Mouse (Mus musculus): Measurements from ENCODE around the gene Aig1. TPM values are rescaled to one million over a fixed set of nuclear protein-coding genes. Genes with fewer than 3 reads are reported as not detected.

Aig1 gene
- total RNA-seq (2021): 10 to 100 TPM; 54.5 to 62.8 TPM
- 71.0 and 120 TPM in 2 replicates for polyA plus RNA-seq (2012; rRNA removed)
- long read RNA-seq, transcript Aig1-205 (6 exons, 1,554 nt): major isoform, 41 of 48 reads
- long read RNA-seq, partial matches to known transcripts: 0 of 48 reads
- long read RNA-seq, other reads (novel, unspliced or antisense): 5 of 48 reads

DNA sequence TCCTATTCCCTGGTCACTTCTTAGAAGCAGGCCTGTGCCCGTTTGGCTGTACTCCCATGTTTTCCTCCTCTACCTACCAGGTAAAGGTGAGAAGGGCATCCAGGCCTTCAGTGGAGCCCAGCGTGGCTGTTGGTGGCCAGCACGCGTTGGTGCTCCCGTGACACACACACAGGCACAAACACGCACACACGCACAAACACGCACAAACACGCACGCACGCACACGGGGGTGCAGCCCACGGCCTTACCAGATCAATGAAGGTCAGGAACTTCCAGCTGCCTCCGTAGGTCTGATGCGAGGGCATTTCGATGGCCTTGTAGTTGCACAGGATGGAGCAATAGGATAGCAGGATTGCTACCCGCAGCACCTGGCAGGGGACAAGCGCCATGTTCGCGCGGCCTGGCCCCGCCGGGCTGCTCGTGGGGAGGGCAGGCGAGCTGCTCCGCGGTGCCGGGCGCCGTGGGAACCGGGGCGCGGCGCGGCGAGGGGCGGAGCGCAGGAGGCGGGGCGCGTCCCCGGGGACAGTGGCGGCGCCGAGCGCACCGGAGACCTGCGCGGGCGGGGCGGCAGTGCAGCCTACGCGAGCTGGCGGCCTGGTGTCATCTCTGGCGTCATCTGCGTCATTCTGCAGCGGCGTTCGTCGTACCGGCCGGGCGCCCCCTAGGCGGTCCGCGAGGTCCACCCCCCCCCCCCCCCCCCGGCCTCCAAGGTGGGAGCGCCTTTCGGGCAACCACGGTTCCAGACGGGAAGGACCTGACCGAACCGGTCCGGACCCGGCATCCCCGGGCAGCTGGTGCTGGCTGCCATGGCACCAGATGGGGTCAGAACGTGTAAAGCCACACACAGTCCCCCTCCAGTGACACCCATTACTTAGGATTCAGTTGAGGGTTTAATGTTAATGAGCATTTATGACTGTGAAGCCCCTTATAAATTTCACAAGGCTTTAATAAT is at the start of gene Aig1:
TSS of gene Aig1 (minus strand) at position 610 of the 951 bp plus-strand sequence.
- DNase-seq: peak; percentile 88 to 90
- TF ChIP-seq CTCF (IDR thresholded peaks at IDR 0.05) (peak; percentile 61), EP300 (IDR thresholded peaks at IDR 0.05; ENCODE audit: insufficient read depth, low read depth, low read length) (no peak), POLR2A (IDR thresholded peaks at IDR 0.05; ENCODE audit: insufficient read depth, low read depth, low read length) (no peak)
- peak within 1 kb of the TSS; percentile 91 for H3K27ac ChIP-seq
- WGBS: 3% methylated on average over 77 of the region's 77 CpGs
- no peaks in the 10 kb centered on the region for H3K36me3 ChIP-seq (ENCODE audit: control insufficient read depth, insufficient read depth, low read length)
- peaks cover 7% of the 10 kb centered on the region for H3K4me1 ChIP-seq (ENCODE audit: control insufficient read depth, insufficient read depth, low read length)
- H3K79me2 ChIP-seq (replicated peaks; ENCODE audit: control insufficient read depth, insufficient read depth, low read length): no peaks in the 10 kb centered on the region; the same call in 1 of the 2 replicates
- H3K27me3 ChIP-seq (ENCODE audit: control insufficient read depth, insufficient read depth, low read length): no peaks in the 10 kb centered on the region
- H3K9ac ChIP-seq (ENCODE audit: low read depth, low read length): peak within 1 kb of the TSS; percentile 77
- peak within 1 kb of the TSS; percentile 63 for H3K4me3 ChIP-seq
- intact Hi-C loops (cut with DNase I): loop anchor here (5.0 kb wide), 1 partner anchor 306 kb away; no protein-coding TSS in a partner anchor

- Histone ChIP-seq H3K36me3 (ENCODE audit: control insufficient read depth, insufficient read depth, low read length) (no peaks in the 10 kb centered on the region), H3K27ac (no peak overlapping the region), H3K4me3 (no peak overlapping the region), H3K27me3 (ENCODE audit: control insufficient read depth, insufficient read depth, low read length) (no peaks in the 10 kb centered on the region), H3K79me2 (replicated peaks; ENCODE audit: control insufficient read depth, insufficient read depth, low read length) (no peaks in the 10 kb centered on the region), H3K4me1 (ENCODE audit: control insufficient read depth, insufficient read depth, low read length) (no peaks in the 10 kb centered on the region; the same call in 1 of the 2 replicates), H3K9ac (ENCODE audit: low read depth, low read length) (no peak overlapping the region)
- no peak for TF ChIP-seq CTCF (IDR thresholded peaks at IDR 0.05)
- no peak for TF ChIP-seq EP300 (IDR thresholded peaks at IDR 0.05; ENCODE audit: insufficient read depth, low read depth, low read length)
- WGBS: 37% methylated on average over 12 of the region's 12 CpGs
- peak; percentile 40 to 53 for DNase-seq
- intact Hi-C loops (cut with DNase I): no loop called here
Observed at GRCm38 (mm10) chr10:13916645-13917342, 48.0 kb upstream of the Aig1 start.

- TF ChIP-seq CTCF (IDR thresholded peaks at IDR 0.05): no peak
- no peak for TF ChIP-seq POLR2A (IDR thresholded peaks at IDR 0.05; ENCODE audit: insufficient read depth, low read depth, low read length)
- TF ChIP-seq EP300 (IDR thresholded peaks at IDR 0.05; ENCODE audit: insufficient read depth, low read depth, low read length): no peak
- DNase-seq: no peak
Observed at GRCm38 (mm10) chr10:13915211-13915610, 46.4 kb upstream of the Aig1 start.

GRCm38 (mm10) chr10:13913689-13914088 is 44.9 kb upstream of the Aig1 start:
- DNase-seq: peak; percentile 20 to 28
- H3K36me3 ChIP-seq (ENCODE audit: control insufficient read depth, insufficient read depth, low read length): no peaks in the 10 kb centered on the region
- H3K4me3 ChIP-seq: no peak overlapping the region
- no peak for TF ChIP-seq POLR2A (IDR thresholded peaks at IDR 0.05; ENCODE audit: insufficient read depth, low read depth, low read length)
- peak; percentile 60 for TF ChIP-seq CTCF (IDR thresholded peaks at IDR 0.05)
- intact Hi-C loops (cut with DNase I): no loop called here
- no peak overlapping the region for H3K9ac ChIP-seq (ENCODE audit: low read depth, low read length)
- H3K79me2 ChIP-seq (replicated peaks; ENCODE audit: control insufficient read depth, insufficient read depth, low read length): no peaks in the 10 kb centered on the region
- H3K27ac ChIP-seq: no peak overlapping the region
- no peaks in the 10 kb centered on the region; the same call in 1 of the 2 replicates for H3K4me1 ChIP-seq (ENCODE audit: control insufficient read depth, insufficient read depth, low read length)
- no peaks in the 10 kb centered on the region for H3K27me3 ChIP-seq (ENCODE audit: control insufficient read depth, insufficient read depth, low read length)

More at GRCm38 (mm10) chr10:13915211-13915610, 46.4 kb upstream of the Aig1 start:
- no peak overlapping the region for H3K4me3 ChIP-seq
- H3K9ac ChIP-seq (ENCODE audit: low read depth, low read length): no peak overlapping the region
- H3K36me3 ChIP-seq (ENCODE audit: control insufficient read depth, insufficient read depth, low read length): no peaks in the 10 kb centered on the region
- no peak overlapping the region for H3K27ac ChIP-seq
- H3K4me1 ChIP-seq (ENCODE audit: control insufficient read depth, insufficient read depth, low read length): no peaks in the 10 kb centered on the region; the same call in 1 of the 2 replicates
- 53% methylated on average over 3 of the region's 3 CpGs for WGBS
- H3K27me3 ChIP-seq (ENCODE audit: control insufficient read depth, insufficient read depth, low read length): no peaks in the 10 kb centered on the region
- intact Hi-C loops (cut with DNase I): no loop called here
- H3K79me2 ChIP-seq (replicated peaks; ENCODE audit: control insufficient read depth, insufficient read depth, low read length): no peaks in the 10 kb centered on the region

DNA sequence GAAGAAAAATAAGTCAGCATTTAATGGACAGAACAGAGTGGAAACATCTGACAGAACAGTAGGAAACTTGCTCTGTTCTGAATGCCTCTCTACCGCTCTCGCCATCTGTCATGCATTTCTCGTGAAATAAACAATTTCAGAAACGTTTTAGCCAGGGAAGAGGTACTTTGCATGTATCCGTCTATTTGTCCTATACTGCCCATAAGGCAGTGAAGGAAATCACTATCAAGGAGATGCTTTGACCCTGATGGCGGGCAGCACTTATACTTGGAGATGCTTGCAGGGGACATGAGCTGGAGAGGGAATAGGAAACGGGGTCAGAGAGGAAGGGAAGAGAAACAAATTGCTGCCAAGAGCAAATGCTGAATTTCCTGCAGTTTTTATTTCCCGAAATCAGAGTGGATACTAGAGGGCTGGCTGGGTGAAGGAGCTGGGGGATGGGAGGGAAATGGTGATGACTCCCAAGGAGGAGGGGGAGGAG is 37.5 kb upstream of the Aig1 start:
- intact Hi-C loops (cut with DNase I): no loop called here
- WGBS: 43% methylated on average over 8 of the region's 8 CpGs
- Histone ChIP-seq H3K4me1 (ENCODE audit: control insufficient read depth, insufficient read depth, low read length) (no peaks in the 10 kb centered on the region), H3K4me3 (no peak overlapping the region), H3K79me2 (replicated peaks; ENCODE audit: control insufficient read depth, insufficient read depth, low read length) (no peaks in the 10 kb centered on the region), H3K27ac (no peak overlapping the region), H3K27me3 (ENCODE audit: control insufficient read depth, insufficient read depth, low read length) (no peaks in the 10 kb centered on the region), H3K36me3 (ENCODE audit: control insufficient read depth, insufficient read depth, low read length) (no peaks in the 10 kb centered on the region), H3K9ac (ENCODE audit: low read depth, low read length) (no peak overlapping the region)
- TF ChIP-seq EP300 (IDR thresholded peaks at IDR 0.05; ENCODE audit: insufficient read depth, low read depth, low read length): no peak
- no peak for TF ChIP-seq CTCF (IDR thresholded peaks at IDR 0.05)
- no peak for TF ChIP-seq POLR2A (IDR thresholded peaks at IDR 0.05; ENCODE audit: insufficient read depth, low read depth, low read length)
- DNase-seq: no peak
